Mouse (Mus musculus) fibroblast of lung, adult 2 months (primary cell): ENCODE data around the gene Dcxr.
A peak's percentile ranks its signal among the peaks of the same experiment; 100 is the strongest.
"Not testable (repeated sequence)": the region's sequence is repeated elsewhere in the genome, so short reads cannot be mapped to it uniquely, and the experiment has no call there.

Experiments used
- DNase-seq: peaks from one replicate; pipeline ENCODE4 v3.0.0-alpha.2; 2011; ENCODE audit warnings: low read depth

Gene Dcxr

GRCm38 (mm10) chr11:120707969-120708368 is 19.1 kb downstream of the Dcxr start:
- DNase-seq: no peak

DNA sequence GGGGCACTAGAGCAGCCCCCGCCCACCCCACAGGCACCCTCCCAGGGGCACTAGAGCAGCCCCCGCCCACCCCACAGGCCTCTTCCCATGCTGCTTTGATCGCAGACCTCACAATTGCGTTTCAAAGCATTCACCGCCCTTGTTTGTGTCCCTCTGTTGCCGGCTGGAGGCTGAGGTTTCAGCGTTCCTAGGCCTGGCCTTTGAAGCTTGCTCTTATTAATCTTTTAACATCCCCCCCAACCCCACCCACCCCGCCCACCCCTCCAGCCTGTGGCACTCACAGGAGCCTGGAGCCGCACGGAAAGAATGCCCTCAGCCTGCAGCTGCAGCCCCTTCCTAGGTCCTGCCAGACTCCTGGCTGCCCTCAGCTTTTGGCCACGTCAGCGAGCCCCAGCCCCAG is 19.9 kb downstream of the Dcxr start:
- DNase-seq: no peak

DNA sequence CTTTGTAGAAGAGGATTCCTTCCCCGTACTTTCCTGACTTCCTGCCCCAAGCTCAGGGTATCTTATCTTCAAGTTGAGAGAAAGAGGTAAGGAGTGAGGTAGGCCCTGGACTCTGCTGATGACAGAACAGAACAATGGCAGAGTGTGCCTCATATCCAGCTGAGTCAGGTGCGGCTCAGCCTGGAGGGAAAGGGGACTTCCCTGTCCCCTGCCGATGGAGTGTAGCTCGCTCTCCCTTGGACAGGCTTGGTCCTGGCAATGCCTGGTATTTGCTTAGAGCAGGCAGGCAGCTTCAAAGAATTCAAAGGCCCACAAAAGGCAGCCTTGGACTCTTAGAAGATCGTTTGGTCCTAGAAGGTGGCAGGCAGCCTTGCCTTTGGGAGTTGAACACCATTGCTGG is 21.0 kb downstream of the Dcxr start:
- no peak for DNase-seq

- no peak for DNase-seq
Observed at GRCm38 (mm10) chr11:120704486-120705325, 22.4 kb downstream of the Dcxr start.

GRCm38 (mm10) chr11:120703696-120704454 is 23.2 kb downstream of the Dcxr start:
- DNase-seq: peak; percentile 48

GRCm38 (mm10) chr11:120697741-120698140 is 29.3 kb downstream of the Dcxr start:
- DNase-seq: peak; percentile 96

DNA sequence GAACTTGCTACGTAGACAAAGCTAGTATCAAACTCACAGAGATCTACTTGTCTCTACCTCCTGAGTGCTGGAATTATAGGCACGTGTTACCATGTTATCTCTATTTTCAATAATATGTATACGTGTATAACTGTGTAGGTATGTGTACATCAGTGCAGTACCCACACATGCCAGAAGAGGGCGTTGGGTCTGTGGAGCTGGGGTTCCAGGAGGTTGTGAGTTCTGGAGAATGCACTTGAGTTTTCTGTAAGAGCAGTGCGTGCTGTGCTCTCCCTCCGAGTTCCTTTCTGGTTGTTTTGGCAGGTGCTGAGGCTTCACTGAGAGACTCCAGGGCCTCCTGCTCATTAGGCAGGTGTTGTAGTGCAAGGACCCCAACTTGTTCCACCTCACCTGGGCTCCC is 30.5 kb downstream of the Dcxr start:
- no peak for DNase-seq

DNA sequence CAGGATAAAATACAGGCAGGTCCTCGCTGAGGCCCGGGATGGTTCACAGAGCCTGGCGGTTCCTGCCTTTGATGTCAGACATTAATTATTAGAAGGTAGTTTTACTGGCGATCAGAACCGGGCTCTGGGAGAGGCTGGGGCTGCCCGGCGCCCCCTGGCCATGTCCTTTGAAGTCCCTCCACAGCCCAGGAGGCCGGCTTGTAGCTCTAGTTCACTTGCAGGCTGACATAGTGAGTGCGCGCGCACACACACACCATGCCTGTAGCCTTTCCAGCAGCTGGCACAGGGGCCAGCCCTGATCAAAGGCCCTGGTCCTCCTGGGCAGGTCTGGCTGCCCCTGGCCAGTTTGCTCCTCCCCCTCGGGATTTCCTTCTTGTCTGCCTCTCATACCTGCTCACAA is 31.4 kb downstream of the Dcxr start:
- DNase-seq: no peak

DNA sequence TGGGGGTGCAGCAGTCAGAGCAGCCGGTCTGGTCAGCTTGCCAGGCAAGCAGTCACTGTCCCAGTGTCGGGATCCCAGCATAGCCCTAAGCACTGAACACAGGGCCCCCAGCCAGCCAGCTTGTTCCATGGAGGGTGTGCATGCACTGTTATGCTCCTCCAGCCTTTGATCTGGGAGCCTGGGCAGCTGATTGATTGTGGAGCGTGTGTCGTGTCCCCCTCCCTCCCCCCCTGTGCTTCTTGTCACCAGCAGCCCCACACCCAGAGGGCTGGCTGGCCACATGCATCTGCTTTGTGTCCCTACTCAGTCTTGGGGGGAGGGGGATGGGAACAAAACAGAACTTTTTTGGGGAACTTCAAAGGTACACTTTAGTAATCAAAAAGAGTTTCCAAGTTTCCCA is 31.9 kb downstream of the Dcxr start:
- no peak for DNase-seq

DNA sequence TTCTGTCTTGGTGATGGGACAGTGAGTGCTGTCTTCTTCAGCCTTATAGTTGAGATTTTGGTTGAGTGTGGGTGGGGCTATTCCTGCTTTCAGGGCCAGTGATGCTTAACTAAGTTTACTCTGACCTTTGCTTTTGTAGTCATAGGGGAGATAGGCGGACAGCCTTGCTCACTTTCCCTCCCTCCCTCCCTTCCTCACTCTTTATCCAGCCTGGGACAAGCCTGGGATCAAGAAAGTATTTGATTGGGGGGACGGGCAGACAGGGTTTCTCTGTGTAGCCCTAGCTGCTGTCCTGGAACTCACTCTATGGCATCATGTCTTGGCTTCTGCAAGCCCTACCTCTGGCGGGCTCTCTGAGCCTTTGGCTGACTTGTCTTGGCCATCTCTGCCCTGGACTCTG is 33.6 kb downstream of the Dcxr start:
- DNase-seq: no peak

DNA sequence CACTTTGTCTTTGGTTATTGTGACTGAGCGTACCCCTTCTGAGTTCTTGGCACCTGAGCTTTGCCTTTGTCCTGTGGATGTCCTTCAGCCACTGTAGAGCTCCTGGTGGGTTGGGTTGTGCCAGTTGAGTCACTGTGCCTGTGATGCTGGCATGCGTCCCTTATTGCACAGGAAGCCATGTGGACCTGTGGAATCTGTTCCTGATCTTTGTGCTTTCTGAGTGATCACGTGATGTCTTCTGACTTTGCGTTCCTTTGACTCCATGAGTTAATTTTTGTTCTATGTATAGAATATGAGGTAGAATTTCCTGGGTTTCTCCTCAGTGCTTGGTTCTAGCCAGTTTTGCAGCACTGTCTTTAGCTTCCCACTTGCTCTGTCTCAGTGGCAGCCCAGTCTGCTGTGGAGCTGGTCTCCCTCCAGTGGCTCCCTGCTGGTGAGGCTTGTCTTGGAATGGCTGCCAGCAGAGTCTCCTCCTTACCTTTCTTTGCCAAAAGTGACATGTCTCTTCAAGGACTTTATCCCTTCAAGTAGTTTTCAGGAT is 34.5 kb downstream of the Dcxr start:
- no peak for DNase-seq

DNA sequence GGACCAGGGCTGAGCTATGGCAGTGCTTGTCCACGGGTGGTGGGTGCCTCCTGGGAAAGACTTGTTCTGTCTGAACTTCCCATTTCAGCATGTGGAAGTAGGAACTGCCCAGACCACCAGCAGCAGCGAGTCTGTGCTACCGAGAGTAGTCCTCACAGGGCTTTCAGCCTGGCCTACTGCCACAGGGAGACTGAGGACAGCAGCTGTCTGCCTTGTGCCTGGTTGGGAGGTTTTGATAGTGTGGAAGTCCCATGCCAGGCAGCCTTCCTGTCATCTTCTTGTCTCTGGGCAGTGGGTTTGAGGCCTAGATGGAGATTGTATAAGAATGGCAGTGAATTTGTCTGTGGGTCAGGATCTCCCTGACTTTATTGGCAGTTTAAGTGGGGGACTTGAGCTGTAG is 37.7 kb downstream of the Dcxr start:
- no peak for DNase-seq

DNA sequence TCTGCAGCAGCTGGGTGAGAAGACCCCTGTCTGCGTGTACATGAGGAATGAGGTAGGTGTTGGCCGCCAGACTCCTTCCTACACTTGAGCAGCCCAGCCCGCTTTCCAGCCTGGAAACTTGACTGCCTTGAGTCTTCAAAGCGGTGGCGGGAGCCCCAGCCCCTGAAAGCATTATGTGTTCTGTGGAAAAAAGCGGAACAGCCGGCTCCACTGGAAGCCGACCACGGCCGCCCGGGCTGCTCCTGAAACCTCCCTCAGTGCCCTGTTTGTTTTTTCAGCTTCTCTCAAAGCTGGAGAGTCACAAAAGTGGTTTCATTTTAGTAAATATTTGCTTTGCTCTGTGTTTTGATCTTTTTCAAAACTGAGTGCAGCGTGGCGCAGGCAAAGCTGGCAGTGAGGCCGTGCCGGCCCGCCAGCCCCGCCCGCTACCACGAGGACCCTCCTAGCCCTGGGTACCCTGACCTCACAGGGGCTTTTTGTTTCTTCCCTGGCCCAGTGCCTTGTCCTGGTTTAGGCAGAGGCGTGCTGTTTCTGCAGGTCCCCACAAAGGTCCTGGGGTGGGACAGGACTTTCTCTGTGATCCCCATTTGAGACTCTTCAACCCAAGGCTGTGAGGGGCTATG is 40.3 kb downstream of the Dcxr start:
- DNase-seq: no peak

- no peak for DNase-seq
Observed at GRCm38 (mm10) chr11:120684660-120685059, 42.4 kb downstream of the Dcxr start.

DNA sequence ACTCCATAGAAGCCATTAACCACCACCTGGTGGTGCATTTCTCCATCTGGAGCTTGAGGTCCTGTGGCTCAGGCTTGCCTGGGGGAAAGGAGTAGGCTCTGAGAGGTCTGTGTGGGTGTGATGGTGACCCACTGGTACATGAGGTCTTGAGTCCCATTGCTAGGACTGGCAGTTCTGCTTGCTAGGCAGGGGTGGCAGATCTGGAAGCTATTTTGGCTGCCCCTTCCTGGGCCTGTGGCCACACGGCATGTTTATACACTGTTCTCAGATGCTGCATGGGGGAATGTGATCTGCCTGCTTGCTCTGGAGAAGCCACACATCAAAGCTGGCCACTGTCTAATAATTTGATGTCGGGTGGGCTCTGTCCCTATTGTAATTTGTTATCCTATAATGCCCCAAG is 43.0 kb downstream of the Dcxr start:
- DNase-seq: no peak

GRCm38 (mm10) chr11:120683536-120683935 is 43.5 kb downstream of the Dcxr start:
- no peak for DNase-seq

DNA sequence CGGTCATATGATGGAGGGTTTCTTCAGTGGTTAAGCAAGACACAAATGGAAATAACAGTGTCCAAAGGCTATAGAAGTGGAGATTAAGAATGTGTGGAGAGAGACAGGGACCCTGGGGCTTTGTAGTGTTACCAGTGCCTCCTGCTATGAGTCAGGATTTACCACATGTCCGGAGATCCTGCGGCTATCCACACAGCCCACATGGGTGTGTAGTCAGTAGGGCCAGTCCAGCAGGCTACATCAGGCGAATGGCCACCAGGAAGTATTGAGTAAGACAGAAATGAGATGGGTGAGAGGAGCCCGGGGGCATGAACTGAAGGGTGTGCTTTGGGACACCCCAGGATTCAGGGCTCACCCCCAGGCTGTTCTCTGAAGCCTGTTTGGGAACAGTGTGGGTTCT is 44.4 kb downstream of the Dcxr start:
- DNase-seq: no peak

GRCm38 (mm10) chr11:120679909-120680308 is 47.2 kb downstream of the Dcxr start:
- DNase-seq: no peak

- no peak for DNase-seq
Observed at GRCm38 (mm10) chr11:120676951-120677350, 50.1 kb downstream of the Dcxr start.

- not testable (repeated sequence) for DNase-seq
Observed at GRCm38 (mm10) chr11:120675875-120676274, 51.2 kb downstream of the Dcxr start.
